In genomic region chr7:130977794-130978521, GRCm38 (mm10) we compare ENCODE assay signal across 9 mouse cellular contexts. TPM values are rescaled to one million over a fixed set of nuclear protein-coding genes. Genes with fewer than 3 reads are reported as not detected.
DNase-seq lines count a peak whose midpoint lies in the region; ATAC-seq and TF ChIP-seq lines count a peak whose summit lies in the region.
"Had no signal": no experiment of that assay in that cellular context is flagged by ENCODE, and none has a peak within 500 bp of the region (broad histone marks: within the 10 kb centered on the region; RNA-seq: fewer than 3 reads in every experiment).

No protein-coding gene starts in this region.

- H3K9ac ChIP-seq in embryonic facial prominence, embryonic 15.5 days = no peak overlapping the region
- H3K9ac ChIP-seq in heart, embryonic 11.5 days (ENCODE audit: low read depth, low read length) = 0 out of 2 replicates have a peak overlapping the region, but pooled peaks have one; percentile 5
- H3K9ac ChIP-seq in limb, embryonic 14.5 days (ENCODE audit: low read depth, low read length, severe bottlenecking) = no peak overlapping the region

- peaks cover 29% of the 10 kb centered on the region for H3K4me1 ChIP-seq in embryonic facial prominence, embryonic 15.5 days
- H3K4me1 ChIP-seq in heart, embryonic 11.5 days (ENCODE audit: control insufficient read depth, insufficient read depth, low read length) = peaks cover 43% of the 10 kb centered on the region
- peaks cover 46% of the 10 kb centered on the region for H3K4me1 ChIP-seq in limb, embryonic 14.5 days (ENCODE audit: control insufficient read depth, insufficient read depth, low read length)

- WGBS in embryonic facial prominence, embryonic 15.5 days = 40% methylated on average over 5 of the region's 5 CpGs
- WGBS in heart, embryonic 11.5 days (ENCODE audit: insufficient replicate concordance) = 27% methylated on average over 5 of the region's 5 CpGs
- 35% methylated on average over 5 of the region's 5 CpGs for WGBS in limb, embryonic 14.5 days

- no peak overlapping the region for H3K4me2 ChIP-seq in embryonic facial prominence, embryonic 15.5 days (replicated peaks)
- H3K4me2 ChIP-seq in heart, embryonic 11.5 days = no peak overlapping the region; the same call in 1 of the 2 replicates
- H3K4me2 ChIP-seq in limb, embryonic 14.5 days (replicated peaks; ENCODE audit: low read depth, low read length, severe bottlenecking) = no peak overlapping the region

- peak; percentile 49; the same call in 1 of the 2 replicates for ATAC-seq in embryonic facial prominence, embryonic 15.5 days (ENCODE audit: insufficient number of reproducible peaks, low FRiP score, low TSS enrichment, low read depth)
- peak; percentile 78 for ATAC-seq in heart, embryonic 11.5 days (replicated peaks; ENCODE audit: insufficient number of reproducible peaks, low FRiP score, low TSS enrichment)
- peak; percentile 68 for ATAC-seq in limb, embryonic 14.5 days (ENCODE audit: low FRiP score, low read depth)
- ATAC-seq in megakaryocyte, adult 5-6 weeks (ENCODE audit: poor library complexity, severe bottlenecking) = no peak

- DNase-seq in adrenal gland, postnatal 14 days = peak; percentile 92
- DNase-seq in kidney, postnatal 10 days = peak; percentile 90
- DNase-seq in limb, embryonic 14.5 days (ENCODE audit: low spot score) = peak; percentile 68
- DNase-seq in ovary, postnatal 14 days (ENCODE audit: low spot score) = peak; percentile 74
- no peak for DNase-seq in thymus, postnatal 4 days

- H3K27ac ChIP-seq in embryonic facial prominence, embryonic 15.5 days (replicated peaks) = no peak overlapping the region
- H3K27ac ChIP-seq in heart, embryonic 11.5 days (ENCODE audit: low read depth, low read length) = peak overlapping the region; percentile 76
- H3K27ac ChIP-seq in limb, embryonic 14.5 days (replicated peaks; ENCODE audit: low read depth, low read length) = no peak overlapping the region
- H3K27ac ChIP-seq: macrophage had no signal

- H3K9me3 ChIP-seq in embryonic facial prominence, embryonic 15.5 days (replicated peaks) = no peaks in the 10 kb centered on the region
- H3K9me3 ChIP-seq in heart, embryonic 11.5 days (replicated peaks; ENCODE audit: control insufficient read depth, low read length) = no peaks in the 10 kb centered on the region
- H3K9me3 ChIP-seq in limb, embryonic 14.5 days (ENCODE audit: control insufficient read depth, low read length) = no peaks in the 10 kb centered on the region

- peaks cover 11% of the 10 kb centered on the region for H3K36me3 ChIP-seq in embryonic facial prominence, embryonic 15.5 days
- no peaks in the 10 kb centered on the region for H3K36me3 ChIP-seq in heart, embryonic 11.5 days (ENCODE audit: control insufficient read depth, insufficient read depth, low read length)
- no peaks in the 10 kb centered on the region for H3K36me3 ChIP-seq in limb, embryonic 14.5 days (ENCODE audit: control insufficient read depth, insufficient read depth, low read length)

- TF ChIP-seq POLR2A in limb, embryonic 14.5 days (IDR thresholded peaks at IDR 0.05; ENCODE audit: borderline replicate concordance, extremely low read depth, insufficient read depth, insufficient read length) = no peak

- H3K27me3 ChIP-seq in embryonic facial prominence, embryonic 15.5 days = no peaks in the 10 kb centered on the region
- no peaks in the 10 kb centered on the region for H3K27me3 ChIP-seq in heart, embryonic 11.5 days (ENCODE audit: control insufficient read depth, insufficient read depth, low read length)
- no peaks in the 10 kb centered on the region for H3K27me3 ChIP-seq in limb, embryonic 14.5 days (ENCODE audit: control insufficient read depth, insufficient read depth, low read length)

- no peak overlapping the region for H3K4me3 ChIP-seq in embryonic facial prominence, embryonic 15.5 days (replicated peaks)
- no peak overlapping the region for H3K4me3 ChIP-seq in heart, embryonic 11.5 days (ENCODE audit: low read depth, low read length)
- H3K4me3 ChIP-seq in limb, embryonic 14.5 days (replicated peaks; ENCODE audit: low read length) = no peak overlapping the region

RNA-seq across cellular contexts. Expression of gene Htra1, which starts 42.0 kb away (rescaled TPM):
- total RNA-seq in adrenal gland, postnatal 14 days (2021) = 77.0 and 81.6 TPM in 2 replicates
- polyA plus RNA-seq in embryonic facial prominence, embryonic 15.5 days (2015; fragmentation: Nextera tagmentation; extraction: Ambion mirVana) = 116 and 122 TPM in 2 replicates
- 38.7 TPM in 2 replicates for polyA plus RNA-seq in heart, embryonic 11.5 days (2014; fragmentation: Nextera tagmentation; extraction: Ambion mirVana)
- polyA plus RNA-seq in limb, embryonic 14.5 days (2012; rRNA removed) = 102 and 124 TPM in 2 replicates
- polyA plus RNA-seq in limb, embryonic 14.5 days (2014; fragmentation: Nextera tagmentation; extraction: Ambion mirVana) = 224 and 233 TPM in 2 replicates
- total RNA-seq in megakaryocyte, adult 5-6 weeks (2015) = 0.68 TPM in 1 of 2 replicates, not detected in the other
- total RNA-seq in megakaryocyte, adult 5-6 weeks (2017) = 0.65 TPM in 1 of 2 replicates, not detected in the other

RNA-seq across cellular contexts. Expression of gene Dmbt1, which starts 53.9 kb away (rescaled TPM):
- total RNA-seq in adrenal gland, postnatal 14 days (2021) = 0.64 TPM in 1 of 2 replicates, not detected in the other
- 0.03 and 0.04 TPM in 2 replicates for polyA plus RNA-seq in embryonic facial prominence, embryonic 15.5 days (2015; fragmentation: Nextera tagmentation; extraction: Ambion mirVana)
- polyA plus RNA-seq in heart, embryonic 11.5 days (2014; fragmentation: Nextera tagmentation; extraction: Ambion mirVana) = not detected in 2 replicates
- 0.04 and 0.06 TPM in 2 replicates for polyA plus RNA-seq in limb, embryonic 14.5 days (2012; rRNA removed)
- not detected in 2 replicates for polyA plus RNA-seq in limb, embryonic 14.5 days (2014; fragmentation: Nextera tagmentation; extraction: Ambion mirVana)
- not detected in 2 replicates for total RNA-seq in megakaryocyte, adult 5-6 weeks (2015)
- total RNA-seq in megakaryocyte, adult 5-6 weeks (2017) = not detected in 2 replicates
- polyA plus RNA-seq: macrophage had no signal
